Comparison of ENCODE assay signal across 8 mouse cellular contexts in genomic region chr3:31094531-31095178, GRCm38 (mm10). TPM values are rescaled to one million over a fixed set of nuclear protein-coding genes. Genes with fewer than 3 reads are reported as not detected.
DNase-seq lines count a peak whose midpoint lies in the region; ATAC-seq and TF ChIP-seq lines count a peak whose summit lies in the region.

Gene Skil, plus strand, starts transcription at chr3:31095058.

- H3K27ac ChIP-seq in hindbrain, embryonic 16.5 days (ENCODE audit: low read depth, low read length) = peak within 1 kb of the TSS; percentile 100
- H3K27ac ChIP-seq in left cerebral cortex, adult 2 months = peak within 1 kb of the TSS; percentile 98

- H3K27me3 ChIP-seq in hindbrain, embryonic 16.5 days (replicated peaks; ENCODE audit: control insufficient read depth, insufficient read depth, low read length) = no peaks in the 10 kb centered on the region

- TF ChIP-seq CTCF in left cerebral cortex, adult 2 months (IDR thresholded peaks at IDR 0.05) = no peak; the same call in 1 of the 2 replicates

- ATAC-seq in hindbrain, embryonic 16.5 days = peak; percentile 96
- ATAC-seq in megakaryocyte, adult 5-6 weeks (ENCODE audit: poor library complexity, severe bottlenecking) = peak; percentile 74

- H3K9me3 ChIP-seq in hindbrain, embryonic 16.5 days (ENCODE audit: control insufficient read depth, low read length) = no peaks in the 10 kb centered on the region

- peak; percentile 96 for DNase-seq in T-cell, adult 2 months (ENCODE audit: low spot score)
- DNase-seq in cerebellum, postnatal 36 days = peak; percentile 89 to 93
- peak; percentile 92 for DNase-seq in gastrocnemius, adult 18-20 months (ENCODE audit: low spot score)
- peak; percentile 93 to 94 for DNase-seq in left cerebral cortex, adult 2 months (ENCODE audit: extremely low spot score in 1 of 2, low spot score in 2 of 2)
- peak; percentile 92 to 93 for DNase-seq in right cerebral cortex, adult 2 months (ENCODE audit: low spot score in 2 of 2)
- DNase-seq in urinary bladder, postnatal 14 days (ENCODE audit: low spot score) = peak; percentile 94

- peaks cover 28% of the 10 kb centered on the region for H3K4me1 ChIP-seq in hindbrain, embryonic 16.5 days (ENCODE audit: control insufficient read depth, insufficient read depth, low read depth, low read length)

- 0% methylated on average over 31 of the region's 109 CpGs for WGBS in hindbrain, embryonic 16.5 days

- H3K4me3 ChIP-seq in hindbrain, embryonic 16.5 days (ENCODE audit: low read length) = peak within 1 kb of the TSS; percentile 86
- H3K4me3 ChIP-seq in left cerebral cortex, adult 2 months = peak within 1 kb of the TSS; percentile 74

- H3K4me2 ChIP-seq in hindbrain, embryonic 16.5 days (ENCODE audit: low read length) = peak within 1 kb of the TSS; percentile 82

- H3K36me3 ChIP-seq in hindbrain, embryonic 16.5 days (ENCODE audit: control insufficient read depth, insufficient read depth, low read length) = 0 out of 2 replicates have a peak, but pooled peaks cover 2% of the 10 kb centered on the region

- intact Hi-C loops in left cerebral cortex, adult 2 months (cut with DNase I) = loop anchor here (2.0 to 5.0 kb wide), 2 partner anchors 26 to 492 kb away; partner anchors contain the start of gene Mynn

- peak within 1 kb of the TSS; percentile 96 for H3K9ac ChIP-seq in hindbrain, embryonic 16.5 days (ENCODE audit: low read depth, low read length)

RNA-seq across cellular contexts. Expression of gene Skil, which starts in this region (rescaled TPM):
- total RNA-seq in gastrocnemius, adult 18-20 months (2021) = 10 to 100 TPM; 13.2 to 17.1 TPM
- 20.4 and 23.5 TPM in 2 replicates for polyA plus RNA-seq in hindbrain, embryonic 16.5 days (2015; fragmentation: Nextera tagmentation; extraction: Ambion mirVana)
- total RNA-seq in left cerebral cortex, adult 2 months (2021) = 10 to 100 TPM; 65.8 to 68.1 TPM
- total RNA-seq in megakaryocyte, adult 5-6 weeks (2015) = 20.4 and 21.8 TPM in 2 replicates
- 31.6 and 32.5 TPM in 2 replicates for total RNA-seq in megakaryocyte, adult 5-6 weeks (2017)

Comparison
In these comparisons a context has a peak if more than half of its experiments do, and no peak if none do; other contexts are left out.
1. Peak in every context shown above with its lines: DNase-seq, ATAC-seq, H3K4me3 ChIP-seq and H3K27ac ChIP-seq.